Mouse (Mus musculus): ENCODE data around the gene Pxdc1.

DNA sequence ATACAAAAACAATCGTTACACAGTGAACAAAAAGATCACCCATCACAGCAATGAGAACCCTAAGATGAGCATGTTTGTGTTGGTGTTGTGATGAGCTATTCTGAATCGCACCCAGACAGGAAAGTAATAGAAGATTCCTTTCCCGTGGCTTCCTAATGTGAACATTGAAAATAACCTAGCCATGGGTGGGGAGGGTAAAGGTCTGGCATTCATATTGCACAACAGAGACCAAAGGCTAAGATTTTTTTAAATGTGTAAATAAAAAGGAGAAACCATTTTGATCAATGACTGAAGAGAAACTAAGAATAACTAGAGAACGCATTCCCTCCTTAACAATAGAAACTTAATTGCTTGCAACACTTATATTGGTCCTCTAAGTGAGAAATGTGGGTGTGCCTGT lies 11.8 kb upstream of the Pxdc1 start:
- no peak for TF ChIP-seq CTCF (IDR thresholded peaks at IDR 0.05; ENCODE audit: low read depth, low read length)
- no peak for TF ChIP-seq POLR2A (IDR thresholded peaks at IDR 0.05; ENCODE audit: borderline replicate concordance, low read depth, low read length)

All from bone marrow macrophage, adult 2 months (primary cell).